Mouse (Mus musculus) CD8-positive naive resting alpha-beta T cell, adult 2 months (primary cell): ENCODE results near the gene Itpr2.

ENCODE experiments used
- DNase-seq, 2 experiments: peaks; one replicate each; pipeline ENCODE4 v3.0.0; 2022; ENCODE audit warnings: low read depth in 2 of 2, low spot score in 2 of 2

Gene Itpr2

DNA sequence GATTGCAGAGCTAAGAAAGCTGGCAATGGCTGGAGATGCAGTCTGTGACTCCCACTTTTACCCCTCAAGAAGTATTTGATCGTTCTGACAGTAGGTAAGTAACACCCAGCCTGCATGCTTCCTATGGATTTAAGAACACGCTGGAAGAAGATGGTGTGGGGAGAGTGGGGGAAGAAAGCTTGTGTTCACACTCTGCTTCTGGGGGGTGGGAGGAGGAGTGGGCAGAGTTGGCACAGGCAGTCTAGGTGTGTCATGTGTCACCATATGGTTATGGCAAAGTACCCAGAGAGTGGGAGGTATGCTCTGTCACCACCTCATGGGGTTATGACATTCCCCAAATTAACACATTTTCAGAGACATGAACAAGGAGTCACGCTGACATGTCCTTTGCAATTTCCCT lies 377.5 kb downstream of the Itpr2 start:
- DNase-seq: no peak

DNA sequence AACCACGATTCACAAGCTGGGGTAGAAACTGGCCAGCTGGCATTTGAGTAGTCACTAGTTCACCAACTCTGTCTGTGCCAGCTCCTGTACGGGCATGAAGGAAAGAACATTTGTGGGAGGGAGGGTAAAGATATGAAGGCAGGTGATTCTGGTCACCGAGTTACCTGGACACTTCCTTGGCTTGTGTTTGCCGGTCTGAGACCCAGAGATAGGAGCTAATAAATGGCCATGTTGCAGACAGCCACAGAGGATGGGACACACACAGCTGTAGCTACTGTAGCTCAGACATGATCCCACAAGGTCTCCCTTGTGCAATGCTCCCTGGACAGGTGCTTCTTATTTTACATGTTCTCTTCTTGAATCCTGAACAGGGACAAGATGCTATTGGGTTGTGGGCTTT lies 378.4 kb downstream of the Itpr2 start:
- DNase-seq: no peak

DNA sequence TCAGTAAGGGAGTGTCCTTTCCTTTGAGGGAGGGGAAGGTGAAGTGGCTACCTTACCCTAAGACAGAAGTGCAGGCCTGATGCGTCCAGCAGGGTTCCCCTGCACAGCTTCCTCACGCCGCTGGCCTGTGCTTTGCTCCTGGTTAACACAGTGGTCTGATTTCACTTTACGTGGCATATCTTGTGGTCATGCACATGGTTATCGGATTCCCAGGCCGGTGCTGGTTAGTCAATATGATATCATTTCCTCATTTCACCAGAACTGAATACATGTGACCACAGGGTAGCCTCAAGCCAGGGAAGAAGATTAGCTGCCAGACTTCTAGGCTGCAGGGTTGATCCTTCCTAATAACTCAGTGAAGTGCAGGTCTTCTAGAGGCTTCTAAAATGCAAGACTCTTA lies 381.9 kb downstream of the Itpr2 start:
- DNase-seq: no peak

DNA sequence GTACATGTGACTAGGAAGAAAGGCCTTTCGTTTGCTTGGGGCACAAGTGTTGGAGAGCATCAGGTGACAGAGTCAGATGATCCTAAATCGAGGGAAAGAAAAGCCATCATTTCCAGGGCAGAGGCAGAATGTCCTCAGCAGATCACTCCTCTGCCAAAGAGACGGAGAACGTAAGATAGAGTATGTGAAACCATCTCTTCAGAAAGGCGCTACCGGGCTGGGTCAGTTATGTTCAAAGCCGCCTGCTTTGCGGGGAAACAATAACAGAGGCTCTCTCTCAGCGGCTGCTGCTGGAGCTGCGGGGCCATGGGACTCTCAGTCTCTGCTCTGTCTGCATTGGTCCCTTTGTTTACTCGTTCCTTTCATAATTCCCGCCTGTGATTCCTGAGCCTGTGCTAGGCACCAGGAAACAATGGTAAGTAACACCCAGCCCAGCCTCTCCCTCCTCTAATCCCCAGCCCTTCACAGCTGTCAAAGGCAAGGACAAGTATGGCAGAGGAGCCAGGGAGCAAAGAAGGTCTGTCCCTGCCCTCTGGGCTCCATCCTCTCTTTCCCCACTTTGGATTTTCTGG lies 387.2 kb downstream of the Itpr2 start:
- DNase-seq: peak in 1 of 2 experiments; percentile 6

- no peak for DNase-seq
Measured at GRCm38 (mm10) chr6:146114071-146114470, 388.0 kb downstream of the Itpr2 start.

GRCm38 (mm10) chr6:146113085-146113484 lies 388.9 kb downstream of the Itpr2 start:
- no peak for DNase-seq

- DNase-seq: no peak
Measured at GRCm38 (mm10) chr6:146112211-146112610, 389.8 kb downstream of the Itpr2 start.

GRCm38 (mm10) chr6:146111781-146112180 lies 390.2 kb downstream of the Itpr2 start:
- no peak for DNase-seq

GRCm38 (mm10) chr6:146110832-146111741 lies 390.9 kb downstream of the Itpr2 start:
- DNase-seq: no peak

DNA sequence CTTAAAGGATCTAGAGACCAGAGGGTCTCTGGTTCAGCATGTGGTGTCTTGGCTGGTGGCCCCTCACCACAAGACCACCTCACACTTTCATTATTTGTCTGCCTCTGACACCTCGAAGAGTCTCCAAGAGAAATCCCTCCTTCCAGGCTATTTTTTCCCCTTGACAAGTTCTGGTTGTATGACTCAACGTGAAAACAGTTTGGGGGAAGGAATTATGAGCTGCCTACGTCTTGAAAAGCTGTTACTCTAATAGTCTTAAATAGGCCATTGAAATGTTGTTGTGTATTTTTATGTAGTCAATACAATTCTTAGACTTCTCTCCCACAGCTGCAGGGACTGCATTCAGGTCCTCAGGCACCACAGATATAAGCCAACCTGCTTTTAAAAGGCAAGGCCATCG lies 391.6 kb downstream of the Itpr2 start:
- DNase-seq: no peak

- DNase-seq: no peak
Measured at GRCm38 (mm10) chr6:146108695-146109094, 393.3 kb downstream of the Itpr2 start.

- DNase-seq: peak; percentile 18 to 26
Measured at GRCm38 (mm10) chr6:146107117-146107832, 394.7 kb downstream of the Itpr2 start.

DNA sequence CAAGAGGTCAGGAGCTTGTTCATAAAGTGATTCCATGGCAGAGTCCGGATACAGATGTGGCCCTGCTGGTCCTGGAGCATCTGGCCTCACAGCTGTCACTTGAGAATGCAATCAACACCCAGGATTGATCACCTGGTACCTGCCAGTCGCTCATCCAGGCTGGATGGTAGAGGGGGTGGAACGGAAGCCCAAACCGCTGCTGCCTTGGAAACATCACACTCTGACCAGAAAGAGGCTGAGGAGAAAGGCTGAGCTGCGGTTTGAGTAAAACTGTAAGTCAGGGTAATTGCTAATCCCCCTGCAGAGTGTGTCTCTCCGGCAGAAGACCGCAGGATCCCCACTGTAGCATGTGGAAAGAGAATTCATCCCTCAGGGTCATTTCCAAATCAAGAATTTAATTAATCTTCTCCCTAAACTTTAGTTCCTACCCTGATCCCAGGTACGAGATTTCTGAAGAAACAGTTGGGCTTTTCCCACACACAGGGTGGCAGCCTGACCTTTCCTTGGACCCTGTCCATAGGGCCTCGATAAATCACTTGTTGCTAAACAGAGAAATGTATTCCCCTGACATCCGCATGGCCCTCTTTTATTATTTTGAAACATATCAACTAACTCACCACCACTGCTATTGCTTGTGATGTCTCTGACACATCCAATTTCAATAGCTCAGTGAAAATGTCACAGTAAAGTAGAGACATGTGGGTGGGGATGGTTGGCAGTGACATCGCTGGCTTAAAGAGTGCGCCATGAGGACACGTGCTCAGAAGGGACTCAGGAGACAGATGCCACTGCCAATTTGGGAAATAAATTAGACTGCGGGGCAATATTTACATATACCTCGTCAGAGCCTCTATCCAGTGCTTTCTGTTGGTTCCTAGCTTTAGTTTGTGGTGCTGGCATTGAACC lies 418.7 kb downstream of the Itpr2 start:
- DNase-seq: no peak

DNA sequence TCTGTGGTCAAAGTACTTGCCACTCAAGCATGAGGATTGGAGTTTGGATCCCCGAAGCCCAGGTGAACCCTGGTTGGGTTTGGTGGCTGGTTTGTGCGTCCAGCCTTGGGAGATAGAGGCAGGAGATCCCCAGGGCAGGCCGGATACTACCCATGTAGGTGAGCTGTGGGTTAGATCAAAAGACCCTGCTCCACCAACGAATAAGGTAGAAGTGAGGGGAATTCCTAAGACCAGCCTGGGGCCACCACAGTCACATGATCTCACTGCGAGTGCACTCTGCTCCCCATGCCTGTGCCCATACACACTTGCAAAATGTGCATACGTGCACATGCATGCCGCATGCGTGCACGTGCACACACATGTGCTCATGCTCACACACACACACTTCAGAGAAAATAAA lies 419.5 kb downstream of the Itpr2 start:
- no peak for DNase-seq

DNA sequence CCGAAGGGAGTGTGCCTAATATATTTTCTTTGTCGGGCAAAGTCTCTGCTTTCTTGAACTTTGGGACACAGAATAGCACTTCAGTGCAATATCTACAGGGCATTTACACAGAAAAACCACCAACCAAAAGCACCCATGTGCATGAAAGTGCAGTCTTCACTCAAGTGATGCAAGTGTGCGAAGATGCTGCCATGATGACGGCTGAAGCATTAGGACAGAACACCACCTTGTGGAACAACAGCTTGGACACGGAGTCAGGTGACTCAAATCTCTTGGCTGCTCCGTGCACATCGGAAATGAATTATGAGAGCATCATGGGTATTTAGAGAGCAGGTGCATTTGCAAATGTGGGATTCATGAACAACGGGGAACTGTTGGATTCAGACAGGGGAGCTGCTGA lies 420.4 kb downstream of the Itpr2 start:
- no peak for DNase-seq

GRCm38 (mm10) chr6:146080546-146081512 lies 421.2 kb downstream of the Itpr2 start:
- DNase-seq: peak; percentile 86

DNA sequence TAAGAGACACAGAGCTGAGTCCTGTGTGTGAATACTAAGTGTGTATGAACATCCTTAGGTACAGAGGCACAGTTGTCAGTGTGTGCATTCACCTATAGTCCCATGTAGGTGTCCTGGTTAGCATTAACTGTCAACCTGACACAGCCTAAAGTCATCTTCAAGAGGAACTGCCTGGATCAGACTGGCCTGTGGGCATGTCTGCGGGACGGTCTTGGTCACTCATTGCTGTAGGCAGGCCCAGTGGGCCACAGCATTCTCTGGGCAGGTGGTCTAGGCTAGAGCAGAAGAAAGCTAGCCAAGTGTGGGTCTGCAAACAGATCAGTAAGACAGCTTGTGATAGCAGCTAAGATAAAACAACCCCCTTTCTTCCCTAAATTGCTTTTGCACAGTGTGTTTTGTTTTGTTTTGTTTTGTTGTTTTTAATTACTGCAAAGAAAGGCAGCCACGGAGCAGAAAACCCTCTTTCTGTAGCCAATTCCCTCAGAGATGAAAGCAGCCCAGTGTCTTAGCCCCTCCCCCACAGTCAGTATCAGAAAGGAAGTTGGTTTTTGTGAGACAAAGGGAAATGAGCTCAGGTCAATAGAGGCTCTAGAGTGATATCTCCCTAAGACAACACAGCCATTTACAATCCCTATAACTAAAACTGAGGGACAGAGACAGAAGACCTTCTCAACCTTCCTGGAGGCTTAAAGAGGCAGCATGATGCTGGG lies 422.1 kb downstream of the Itpr2 start:
- DNase-seq: peak; percentile 48 to 64

DNA sequence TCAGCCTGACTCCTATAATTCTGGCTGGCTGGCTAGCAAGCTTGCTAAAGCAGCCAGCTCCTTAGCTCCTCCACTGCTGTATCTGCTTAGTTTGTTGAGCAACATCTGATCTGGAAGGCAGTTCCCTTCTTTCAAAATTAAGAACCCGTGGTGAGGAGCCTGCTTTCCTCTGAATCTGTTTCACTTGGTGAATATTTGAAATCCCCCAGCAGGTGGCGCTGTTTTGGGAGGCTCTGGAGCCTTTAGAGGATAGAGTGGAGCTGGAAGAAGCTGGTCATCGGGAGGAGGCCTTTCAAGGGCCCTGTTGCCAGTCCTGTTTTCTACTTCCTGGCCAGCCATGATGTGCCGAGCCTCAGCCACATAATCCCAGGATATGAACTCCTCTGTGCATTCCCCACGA lies 422.8 kb downstream of the Itpr2 start:
- peak; percentile 59 to 70 for DNase-seq

- DNase-seq: no peak
Measured at GRCm38 (mm10) chr6:146078136-146078535, 423.9 kb downstream of the Itpr2 start.
